Mouse (Mus musculus): ENCODE measurements at regions not wholly inside any gene's neighbourhood (a gene's known extent, or its start where the extent isn't known, plus 50 kb on each side); places are given as distances from the start of the nearest gene placed in this dataset.

- Histone ChIP-seq H3K27ac (no peak overlapping the region), H3K4me2 (no peak overlapping the region), H3K9me3 (no peaks in the 10 kb centered on the region), H3K36me3 (replicated peaks) (no peaks in the 10 kb centered on the region), H3K4me3 (replicated peaks) (no peak overlapping the region), H3K4me1 (no peaks in the 10 kb centered on the region), H3K27me3 (no peaks in the 10 kb centered on the region), H3K9ac (no peak overlapping the region)
- ATAC-seq (ENCODE audit: low FRiP score) = no peak
- WGBS = 83% methylated on average over 7 of the region's 7 CpGs
Measured at GRCm38 (mm10) chr2:51566554-51567246, 60.6 kb upstream of the Tas2r134 start.

GRCm38 (mm10) chr2:51563881-51564280 lies 63.4 kb upstream of the Tas2r134 start:
- Histone ChIP-seq H3K9ac (no peak overlapping the region), H3K36me3 (replicated peaks) (no peaks in the 10 kb centered on the region), H3K9me3 (no peaks in the 10 kb centered on the region), H3K27ac (no peak overlapping the region), H3K4me1 (no peaks in the 10 kb centered on the region), H3K4me3 (replicated peaks) (no peak overlapping the region), H3K27me3 (no peaks in the 10 kb centered on the region), H3K4me2 (no peak overlapping the region)
- ATAC-seq (ENCODE audit: low FRiP score) = no peak
- 87% methylated on average over 5 of the region's 5 CpGs for WGBS

- no peak overlapping the region for H3K4me2 ChIP-seq
- H3K4me3 ChIP-seq (replicated peaks) = no peak overlapping the region
- WGBS = 90% methylated on average over 1 of the region's 1 CpGs
- H3K9me3 ChIP-seq = no peaks in the 10 kb centered on the region
- no peaks in the 10 kb centered on the region for H3K4me1 ChIP-seq
- no peak for ATAC-seq (ENCODE audit: low FRiP score)
- H3K36me3 ChIP-seq (replicated peaks) = no peaks in the 10 kb centered on the region
- H3K9ac ChIP-seq = no peak overlapping the region
- no peaks in the 10 kb centered on the region for H3K27me3 ChIP-seq
- no peak overlapping the region for H3K27ac ChIP-seq
Measured at GRCm38 (mm10) chr2:51563240-51563639, 64.1 kb upstream of the Tas2r134 start.

- no peak for ATAC-seq (ENCODE audit: low FRiP score)
- Histone ChIP-seq H3K9ac (no peak overlapping the region), H3K36me3 (replicated peaks) (no peaks in the 10 kb centered on the region), H3K27ac (no peak overlapping the region), H3K4me2 (no peak overlapping the region), H3K27me3 (no peaks in the 10 kb centered on the region), H3K9me3 (no peaks in the 10 kb centered on the region), H3K4me1 (peaks cover 12% of the 10 kb centered on the region), H3K4me3 (replicated peaks) (no peak overlapping the region)
- WGBS = 28% methylated on average over 7 of the region's 7 CpGs
Measured at GRCm38 (mm10) chr2:51550863-51551262, 76.4 kb upstream of the Tas2r134 start.

- ATAC-seq (ENCODE audit: low FRiP score) = no peak
- H3K4me2 ChIP-seq = no peak overlapping the region
- no peaks in the 10 kb centered on the region for H3K9me3 ChIP-seq
- H3K27me3 ChIP-seq = no peaks in the 10 kb centered on the region
- no peak overlapping the region for H3K9ac ChIP-seq
- H3K4me1 ChIP-seq = peaks cover 12% of the 10 kb centered on the region
- no peaks in the 10 kb centered on the region for H3K36me3 ChIP-seq (replicated peaks)
- WGBS = 92% methylated on average over 5 of the region's 5 CpGs
- no peak overlapping the region for H3K4me3 ChIP-seq (replicated peaks)
- no peak overlapping the region for H3K27ac ChIP-seq
Measured at GRCm38 (mm10) chr2:51549125-51549524, 78.2 kb upstream of the Tas2r134 start.

- no peak for ATAC-seq (ENCODE audit: low FRiP score)
- Histone ChIP-seq H3K9me3 (no peaks in the 10 kb centered on the region), H3K9ac (no peak overlapping the region), H3K4me2 (no peak overlapping the region), H3K27me3 (no peaks in the 10 kb centered on the region), H3K36me3 (replicated peaks) (no peaks in the 10 kb centered on the region), H3K4me3 (replicated peaks) (no peak overlapping the region), H3K4me1 (peaks cover 8% of the 10 kb centered on the region), H3K27ac (no peak overlapping the region)
- 58% methylated on average over 3 of the region's 3 CpGs for WGBS
Measured at GRCm38 (mm10) chr2:51546181-51546580, 81.1 kb upstream of the Tas2r134 start.

- H3K27ac ChIP-seq = no peak overlapping the region
- H3K4me2 ChIP-seq = no peak overlapping the region
- WGBS = 87% methylated on average over 1 of the region's 1 CpGs
- no peaks in the 10 kb centered on the region for H3K27me3 ChIP-seq
- no peaks in the 10 kb centered on the region for H3K9me3 ChIP-seq
- no peaks in the 10 kb centered on the region for H3K4me1 ChIP-seq
- H3K4me3 ChIP-seq (replicated peaks) = no peak overlapping the region
- no peak overlapping the region for H3K9ac ChIP-seq
- no peaks in the 10 kb centered on the region for H3K36me3 ChIP-seq (replicated peaks)
- no peak for ATAC-seq (ENCODE audit: low FRiP score)
Measured at GRCm38 (mm10) chr2:51543949-51544348, 83.4 kb upstream of the Tas2r134 start.

GRCm38 (mm10) chr2:51542272-51542671 lies 85.0 kb upstream of the Tas2r134 start:
- WGBS = 79% methylated on average over 4 of the region's 4 CpGs

GRCm38 (mm10) chr2:51532709-51533414 lies 94.4 kb upstream of the Tas2r134 start:
- H3K9ac ChIP-seq = no peak overlapping the region
- 74% methylated on average over 11 of the region's 11 CpGs for WGBS
- H3K36me3 ChIP-seq (replicated peaks) = no peaks in the 10 kb centered on the region
- H3K4me3 ChIP-seq (replicated peaks) = no peak overlapping the region
- peaks cover 7% of the 10 kb centered on the region for H3K4me1 ChIP-seq
- no peak overlapping the region for H3K27ac ChIP-seq
- H3K4me2 ChIP-seq = no peak overlapping the region
- no peak for ATAC-seq (ENCODE audit: low FRiP score)
- H3K27me3 ChIP-seq = no peaks in the 10 kb centered on the region
- H3K9me3 ChIP-seq = no peaks in the 10 kb centered on the region

More at GRCm38 (mm10) chr2:51542272-51542671, 85.0 kb upstream of the Tas2r134 start:
- no peak overlapping the region for H3K27ac ChIP-seq
- no peak overlapping the region for H3K4me3 ChIP-seq (replicated peaks)
- ATAC-seq (ENCODE audit: low FRiP score) = no peak
- no peaks in the 10 kb centered on the region for H3K9me3 ChIP-seq
- H3K27me3 ChIP-seq = no peaks in the 10 kb centered on the region
- H3K4me1 ChIP-seq = no peaks in the 10 kb centered on the region
- no peak overlapping the region for H3K4me2 ChIP-seq
- no peak overlapping the region for H3K9ac ChIP-seq
- no peaks in the 10 kb centered on the region for H3K36me3 ChIP-seq (replicated peaks)

GRCm38 (mm10) chr2:51531106-51531839 lies 96.0 kb upstream of the Tas2r134 start:
- Histone ChIP-seq H3K4me1 (peaks cover 7% of the 10 kb centered on the region), H3K4me3 (replicated peaks) (no peak overlapping the region), H3K27me3 (no peaks in the 10 kb centered on the region), H3K9me3 (no peaks in the 10 kb centered on the region), H3K9ac (no peak overlapping the region), H3K4me2 (no peak overlapping the region), H3K36me3 (replicated peaks) (no peaks in the 10 kb centered on the region), H3K27ac (no peak overlapping the region)
- WGBS = 54% methylated on average over 10 of the region's 10 CpGs
- ATAC-seq (ENCODE audit: low FRiP score) = no peak

- ATAC-seq (ENCODE audit: low FRiP score) = no peak
- H3K4me3 ChIP-seq (replicated peaks) = no peak overlapping the region
- no peaks in the 10 kb centered on the region for H3K27me3 ChIP-seq
- H3K27ac ChIP-seq = no peak overlapping the region
- H3K9me3 ChIP-seq = no peaks in the 10 kb centered on the region
- WGBS = 82% methylated on average over 3 of the region's 3 CpGs
- H3K9ac ChIP-seq = no peak overlapping the region
- H3K4me1 ChIP-seq = no peaks in the 10 kb centered on the region
- H3K36me3 ChIP-seq (replicated peaks) = no peaks in the 10 kb centered on the region
- no peak overlapping the region for H3K4me2 ChIP-seq
Measured at GRCm38 (mm10) chr2:51522766-51523165, 104.5 kb upstream of the Tas2r134 start.

GRCm38 (mm10) chr2:51509220-51510011 lies 117.9 kb upstream of the Tas2r134 start:
- Histone ChIP-seq H3K4me3 (replicated peaks) (no peak overlapping the region), H3K4me2 (no peak overlapping the region), H3K36me3 (replicated peaks) (no peaks in the 10 kb centered on the region), H3K27me3 (no peaks in the 10 kb centered on the region), H3K9me3 (no peaks in the 10 kb centered on the region), H3K4me1 (no peaks in the 10 kb centered on the region), H3K9ac (no peak overlapping the region), H3K27ac (no peak overlapping the region)
- ATAC-seq (ENCODE audit: low FRiP score) = no peak
- whole genome bisulfite sequencing = 88% methylated on average over 8 of the region's 8 CpGs
